Mouse (Mus musculus) monocyte, adult 5-6 weeks (primary cell): ENCODE results near the gene 2010109A12Rik. TPM values are rescaled to one million over a fixed set of nuclear protein-coding genes. Genes with fewer than 3 reads are reported as not detected.

ENCODE experiments used
- total RNA-seq: library from RNA; stranded (forward); fragments of 200-1000, 200-491, 200-594 nt; gene quantifications from 3 replicates; pipeline ENCODE4 v1.2.3, GENCODE M21; 2017

Gene 2010109A12Rik
- total RNA-seq, 1 experiment from 2014 or later, result 4.9 TPM

Other genes with a start within 250 kb of the 2010109A12Rik start
- gene Sowahb, start 161.5 kb upstream of the 2010109A12Rik start, total RNA-seq, result not detected in 3 replicates
- gene Sept11, start 113.1 kb upstream of the 2010109A12Rik start, total RNA-seq, result 78.7 to 182 TPM (median 86.3 TPM) in 3 replicates
- gene Ccni, start within 50 bp of the 2010109A12Rik start, total RNA-seq, result 90.9 to 115 TPM (median 110 TPM) in 3 replicates
- 84.8 to 96.1 TPM (median 96.0 TPM) in 3 replicates for gene Ccng2, start 60.7 kb downstream of the 2010109A12Rik start, total RNA-seq